Mouse (Mus musculus): ENCODE measurements around the gene Slc37a1.
A peak's percentile ranks its signal among the peaks of the same experiment; 100 is the strongest.

The Slc37a1 gene

GRCm38 (mm10) chr17:31318906-31319767, 32.5 kb downstream of the Slc37a1 start:
- no peak for DNase-seq (ENCODE audit: low spot score in 2 of 2)

DNA sequence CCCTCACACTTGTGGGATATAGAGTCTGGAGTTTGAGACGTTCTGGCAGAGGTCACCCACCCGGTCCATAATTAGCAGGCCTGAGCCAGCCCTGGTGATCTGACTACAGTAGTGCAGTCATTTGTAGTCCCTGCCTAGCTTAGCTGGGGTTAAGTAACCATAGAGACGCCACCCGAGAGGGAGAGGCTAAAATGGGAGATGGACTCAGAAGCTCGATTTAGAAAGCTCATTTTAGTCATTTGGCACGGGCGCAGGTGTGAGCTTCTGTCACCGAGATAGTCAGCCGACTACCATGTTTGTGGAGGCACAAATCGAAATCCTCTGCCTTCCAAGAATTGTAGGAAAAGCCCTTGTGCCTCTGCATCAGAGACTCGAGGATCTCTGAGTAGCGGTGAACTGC, 34.8 kb downstream of the Slc37a1 start:
- DNase-seq (ENCODE audit: low spot score in 2 of 2): peak; percentile 86

GRCm38 (mm10) chr17:31322446-31322845, 35.9 kb downstream of the Slc37a1 start:
- DNase-seq (ENCODE audit: low spot score in 2 of 2): no peak

DNA sequence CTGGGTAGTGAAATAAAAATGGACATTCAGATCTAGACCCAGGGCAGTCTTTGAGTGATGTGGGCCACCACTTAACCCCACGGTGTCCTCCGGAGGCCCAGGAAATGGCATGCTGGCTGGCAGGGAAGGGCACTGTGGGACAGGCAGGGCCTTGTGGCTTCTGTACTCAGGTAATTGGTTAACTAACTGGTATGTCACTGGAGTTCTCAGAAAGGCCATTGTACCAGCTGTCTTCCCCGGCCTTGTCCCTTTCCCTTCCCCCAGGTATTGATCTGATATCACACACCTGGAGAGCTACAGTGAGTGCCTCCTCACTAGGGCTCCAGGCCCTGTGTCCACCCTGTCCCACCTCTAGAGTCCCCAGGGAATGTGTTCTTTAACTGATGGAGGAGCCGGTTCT, 36.8 kb downstream of the Slc37a1 start:
- no peak for DNase-seq (ENCODE audit: low spot score in 2 of 2)

GRCm38 (mm10) chr17:31324227-31324626, 37.6 kb downstream of the Slc37a1 start:
- no peak for DNase-seq (ENCODE audit: low spot score in 2 of 2)

- DNase-seq (ENCODE audit: low spot score in 2 of 2): peak in 1 of 2 experiments; percentile 31
Observed at GRCm38 (mm10) chr17:31325451-31326219, 39.0 kb downstream of the Slc37a1 start.

DNA sequence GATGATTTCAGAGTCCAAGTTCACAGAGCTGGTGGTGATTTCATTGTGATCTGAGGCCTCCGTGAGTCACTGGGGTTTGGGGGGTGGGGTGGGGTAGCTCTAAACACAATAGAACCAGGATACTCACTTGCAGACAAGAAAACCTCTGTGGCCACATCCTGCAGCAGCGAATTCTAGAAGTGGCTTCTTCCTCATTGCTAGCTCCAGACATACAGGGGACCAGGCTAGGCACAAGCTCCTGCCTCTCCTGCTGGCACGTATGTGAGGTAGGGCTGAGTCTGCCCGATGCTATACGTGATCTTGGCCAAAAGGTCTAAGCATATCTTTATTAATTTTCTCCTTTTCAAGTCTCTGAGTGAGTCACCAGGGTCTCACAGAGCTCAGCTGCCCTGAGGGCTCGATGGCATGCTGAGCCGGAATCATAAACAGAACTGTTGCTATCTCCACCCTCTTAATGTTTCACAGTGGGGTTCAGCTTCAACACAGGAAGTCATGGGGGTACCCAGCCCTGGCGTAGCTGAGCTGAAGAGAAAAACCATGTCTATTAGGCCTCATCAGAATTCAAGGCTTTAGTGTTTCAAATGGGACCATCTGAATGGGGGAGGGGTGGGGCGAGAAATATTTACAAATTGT, 39.7 kb downstream of the Slc37a1 start:
- DNase-seq (ENCODE audit: low spot score in 2 of 2): no peak

DNA sequence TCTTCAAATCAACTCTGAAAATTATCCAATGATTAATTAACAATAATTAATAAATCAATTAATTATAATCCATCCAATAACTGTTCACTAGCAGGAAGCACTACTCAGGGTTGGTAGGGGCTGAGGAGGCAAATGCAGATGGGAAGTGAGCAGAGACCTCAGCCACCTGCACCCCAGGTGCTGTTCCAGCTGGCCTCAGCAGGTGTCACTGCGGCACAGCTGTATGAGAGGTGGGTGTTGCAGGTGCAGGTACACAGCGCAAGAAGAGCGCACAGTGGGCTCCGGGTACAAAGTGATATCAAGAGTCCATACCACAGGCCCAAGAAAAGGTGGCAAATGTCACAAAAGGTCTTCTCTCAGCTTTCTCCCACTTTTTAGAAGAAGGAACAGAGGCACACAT, 41.9 kb downstream of the Slc37a1 start:
- DNase-seq (ENCODE audit: low spot score in 2 of 2): no peak

GRCm38 (mm10) chr17:31330622-31331021, 44.0 kb downstream of the Slc37a1 start:
- DNase-seq (ENCODE audit: low spot score in 2 of 2): peak; percentile 63 to 69

- no peak for DNase-seq (ENCODE audit: low spot score in 2 of 2)
Observed at GRCm38 (mm10) chr17:31331273-31331672, 44.7 kb downstream of the Slc37a1 start.

- DNase-seq (ENCODE audit: low spot score in 2 of 2): no peak
Observed at GRCm38 (mm10) chr17:31331920-31332319, 45.3 kb downstream of the Slc37a1 start.

GRCm38 (mm10) chr17:31332333-31332732, 45.7 kb downstream of the Slc37a1 start:
- DNase-seq (ENCODE audit: low spot score in 2 of 2): no peak

GRCm38 (mm10) chr17:31334509-31335260, 48.1 kb downstream of the Slc37a1 start:
- DNase-seq (ENCODE audit: low spot score in 2 of 2): no peak

- no peak for DNase-seq (ENCODE audit: low spot score in 2 of 2)
Observed at GRCm38 (mm10) chr17:31335344-31336080, 48.9 kb downstream of the Slc37a1 start.

- DNase-seq (ENCODE audit: low spot score in 2 of 2): no peak
Observed at GRCm38 (mm10) chr17:31339769-31340168, 53.2 kb downstream of the Slc37a1 start.

GRCm38 (mm10) chr17:31342191-31342590, 55.6 kb downstream of the Slc37a1 start:
- DNase-seq (ENCODE audit: low spot score in 2 of 2): peak; percentile 47 to 63

DNA sequence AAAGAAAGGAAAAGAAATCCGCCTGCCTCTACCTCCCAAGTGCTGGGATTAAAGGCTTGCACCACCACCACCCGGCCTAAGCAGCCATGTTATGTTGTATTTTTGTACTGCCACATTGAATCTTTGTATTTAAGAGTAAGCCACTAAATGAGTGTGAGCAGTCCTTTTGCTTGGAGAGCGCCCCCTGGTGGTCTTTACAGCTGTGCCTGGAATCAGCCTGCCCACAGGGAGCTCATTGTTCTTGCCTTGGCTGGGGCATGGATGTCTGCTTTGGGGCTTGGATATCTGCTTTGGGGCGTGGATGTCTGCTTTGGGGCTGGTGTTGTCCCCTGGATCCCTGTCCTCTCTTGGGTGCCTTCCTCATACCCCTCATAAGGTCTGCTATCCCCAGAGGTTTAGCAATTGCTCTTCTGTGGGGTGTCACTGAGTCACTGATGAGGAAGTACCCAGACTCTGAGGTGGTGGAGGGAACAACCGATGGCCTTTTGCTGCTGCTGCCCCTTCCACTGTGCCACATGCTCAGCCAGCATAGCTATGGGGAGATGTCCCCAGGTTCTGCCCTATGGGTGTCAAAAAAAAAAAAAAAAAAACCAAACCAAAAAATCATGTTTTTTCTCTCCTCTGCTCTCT, 57.7 kb downstream of the Slc37a1 start:
- DNase-seq (ENCODE audit: low spot score in 2 of 2): peak; percentile 76 to 81

DNA sequence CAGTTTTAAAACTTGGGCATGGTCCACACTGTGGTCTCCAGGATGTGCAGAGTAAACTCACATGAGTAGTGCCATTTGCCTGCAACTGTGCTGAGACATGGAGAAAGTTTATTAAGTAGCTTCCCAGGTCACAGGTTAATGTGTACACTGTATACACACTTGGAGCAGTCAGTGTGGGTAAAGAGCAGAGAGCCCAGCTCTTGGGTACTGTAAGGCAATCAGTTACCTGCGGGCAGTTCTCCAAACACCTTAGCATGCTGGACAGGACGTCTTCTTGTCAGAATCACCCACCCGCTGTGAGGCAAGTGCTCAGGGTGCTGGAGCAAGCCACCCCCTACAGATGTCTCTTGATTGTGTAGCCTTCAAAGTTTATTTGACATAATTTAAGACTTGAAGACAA, 58.2 kb downstream of the Slc37a1 start:
- no peak for DNase-seq (ENCODE audit: low spot score in 2 of 2)

DNA sequence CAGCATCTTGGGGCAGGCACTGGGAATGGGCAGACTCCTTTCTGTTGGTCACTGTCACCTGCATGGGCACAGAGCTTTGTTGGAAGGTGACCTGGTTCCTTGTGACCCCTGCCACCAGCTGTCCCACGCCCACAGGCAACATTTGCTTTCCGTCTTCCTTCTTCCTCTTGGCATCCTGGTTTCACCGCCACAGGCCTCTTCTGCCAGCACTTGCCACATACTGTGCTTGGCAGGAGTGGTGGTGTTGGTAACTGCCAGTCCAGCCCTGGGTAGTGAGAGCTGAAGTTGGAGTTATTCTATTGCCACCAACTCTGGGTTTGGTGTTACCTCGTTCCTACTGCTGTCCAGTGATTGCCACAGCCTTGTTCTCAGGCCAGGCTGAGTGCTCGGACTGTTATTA, 61.5 kb downstream of the Slc37a1 start:
- DNase-seq (ENCODE audit: low spot score in 2 of 2): no peak

DNA sequence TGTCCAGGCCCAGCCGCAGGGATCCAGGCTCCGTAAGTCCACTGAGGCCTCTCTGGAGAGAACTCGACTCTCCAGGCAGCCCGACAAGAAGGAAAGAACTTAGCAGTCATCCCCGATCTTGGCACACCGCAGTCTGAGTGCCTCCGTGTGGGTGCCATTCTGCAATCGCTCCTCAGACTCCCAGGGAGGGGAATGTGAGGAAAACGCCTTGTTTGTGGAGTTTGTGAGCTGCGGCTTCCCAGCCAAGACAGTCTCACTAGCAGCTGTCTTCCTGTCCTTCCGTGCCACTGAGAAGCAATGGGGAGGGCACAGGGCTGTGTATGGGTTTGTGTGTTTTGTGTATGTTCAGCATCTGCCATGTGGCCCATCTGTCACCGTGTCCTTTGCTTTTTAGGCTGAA, 62.8 kb downstream of the Slc37a1 start:
- DNase-seq (ENCODE audit: low spot score in 2 of 2): peak; percentile 45 to 50
